Mouse (Mus musculus) adrenal gland, postnatal 0 days (tissue): ENCODE results near the gene Rad51d. TPM values are rescaled to one million over a fixed set of nuclear protein-coding genes. Genes with fewer than 3 reads are reported as not detected.

Source experiments
- polyA plus RNA-seq: library from polyadenylated mRNA; unstranded; fragments of >200 nt; fragmentation: Nextera tagmentation; extraction: Ambion mirVana; gene quantifications from 2 replicates; pipeline ENCODE4 v1.2.1, GENCODE M21; 2015

Rad51d gene
- 9.8 and 12.0 TPM in 2 replicates for polyA plus RNA-seq

DNA sequence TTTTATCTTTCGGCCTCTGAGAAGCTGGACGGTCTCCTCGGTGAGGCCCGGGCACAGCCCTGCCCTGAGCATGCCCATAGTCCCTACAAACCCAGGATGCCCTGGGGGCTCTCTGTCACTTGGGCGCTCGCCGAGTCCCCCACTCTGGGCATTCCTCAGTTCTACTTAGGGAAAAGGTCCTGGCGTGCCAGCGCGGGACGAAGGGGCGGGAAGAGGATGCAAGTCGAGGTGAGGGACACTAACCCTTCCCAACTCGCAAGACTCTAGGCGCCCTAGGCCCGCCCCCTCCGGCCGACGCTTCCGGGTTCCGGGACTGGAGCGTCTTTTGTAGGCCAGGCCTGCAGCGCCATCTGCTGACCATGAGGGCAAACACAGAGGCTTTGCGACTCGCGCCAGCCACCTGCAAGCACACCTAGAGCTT lies at the start of gene Rad51d:
TSS of gene Rad51d (minus strand) at position 273 of the 421 bp plus-strand sequence.

DNA sequence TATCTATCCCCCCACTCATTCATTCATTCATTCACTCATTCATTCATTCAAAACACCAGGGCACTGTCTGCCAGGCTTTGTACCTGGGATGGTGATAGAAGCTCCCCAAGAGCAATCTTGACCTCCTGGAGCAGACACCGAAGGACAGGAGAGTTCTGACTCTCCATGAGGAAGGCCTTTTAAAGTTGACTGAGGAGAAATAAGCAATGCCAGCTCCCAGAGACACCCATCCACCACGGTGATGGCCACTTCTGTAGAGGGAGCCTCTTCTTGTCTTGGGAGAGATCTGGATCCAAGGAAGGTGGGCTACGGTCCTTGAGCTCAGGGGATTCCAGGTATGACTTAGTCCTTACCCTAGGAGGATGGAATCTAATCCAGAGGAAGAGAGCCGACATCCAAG lies 19.8 kb upstream of the Rad51d start, which contains the start of gene Unc45b:
TSS of gene Unc45b (plus strand) at position 301 of the 400 bp plus-strand sequence.

GRCm38 (mm10) chr11:82907651-82908607 lies 17.5 kb upstream of the Rad51d start, which contains the start of gene Nle1:
Nle1 (minus strand) TSS chr11:82908411.

DNA sequence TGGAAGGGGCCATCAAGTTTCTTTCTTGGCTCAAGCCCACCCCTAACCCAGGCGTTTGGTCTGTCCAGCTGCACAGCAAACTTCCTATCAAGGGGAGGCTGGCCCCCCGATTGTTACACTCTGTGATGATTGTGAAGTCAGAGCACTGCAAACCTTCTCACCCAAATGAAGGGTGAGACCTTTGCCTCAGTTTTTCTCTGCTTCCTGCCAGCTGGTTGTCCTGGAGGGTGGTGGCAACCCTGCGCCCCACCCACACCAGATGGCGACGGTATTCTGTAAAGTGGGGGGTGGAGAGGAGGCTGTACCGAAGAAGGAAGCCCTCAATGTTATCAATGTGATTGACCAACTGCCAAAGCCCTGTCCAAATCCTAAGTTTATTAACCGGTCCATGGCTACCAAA lies 1.5 kb upstream of the Rad51d start, which contains the start of gene Fndc8:
TSS of gene Fndc8 (plus strand) at position 189 of the 400 bp plus-strand sequence.

GRCm38 (mm10) chr11:82871031-82871446 lies 19.4 kb downstream of the Rad51d start, which contains the start of gene Rffl:
Rffl (minus strand) TSS chr11:82871210.

Other genes starting within 250 kb of the Rad51d start
- gene Cct6b, start 126.3 kb downstream of the Rad51d start, polyA plus RNA-seq, result 0.69 and 1.2 TPM in 2 replicates
- 21.5 and 24.6 TPM in 2 replicates for gene Zfp830, start 126.3 kb downstream of the Rad51d start, polyA plus RNA-seq
- 10.3 and 10.6 TPM in 2 replicates for gene Lig3, start 109.5 kb downstream of the Rad51d start, polyA plus RNA-seq
- gene Rffl, start 19.4 kb downstream of the Rad51d start, polyA plus RNA-seq, result 5.7 and 7.4 TPM in 2 replicates
- 0.33 TPM in 1 of 2 replicates, not detected in the other for gene Fndc8, start 1.5 kb upstream of the Rad51d start, polyA plus RNA-seq
- gene Nle1, start 17.8 kb upstream of the Rad51d start, polyA plus RNA-seq, result 13.4 and 17.0 TPM in 2 replicates
- 1.3 and 4.1 TPM in 2 replicates for gene Unc45b, start 19.9 kb upstream of the Rad51d start, polyA plus RNA-seq
- gene Slfn5, start 60.7 kb upstream of the Rad51d start, polyA plus RNA-seq, result 7.1 and 10.4 TPM in 2 replicates
- 5.1 and 7.2 TPM in 2 replicates for gene Slfn9, start 101.2 kb upstream of the Rad51d start, polyA plus RNA-seq
- gene Slfn8, start 130.2 kb upstream of the Rad51d start, polyA plus RNA-seq, result 0.91 and 1.0 TPM in 2 replicates
- gene Slfn2, start 174.5 kb upstream of the Rad51d start, polyA plus RNA-seq, result 15.7 and 20.2 TPM in 2 replicates
- 0.93 and 1.1 TPM in 2 replicates for gene Slfn1, start 226.2 kb upstream of the Rad51d start, polyA plus RNA-seq